Mouse (Mus musculus): ENCODE measurements around the gene Nps.
"Not testable (repeated sequence)": the region's sequence is repeated elsewhere in the genome, so short reads cannot be mapped to it uniquely, and the experiment has no call there.

Gene Nps

DNA sequence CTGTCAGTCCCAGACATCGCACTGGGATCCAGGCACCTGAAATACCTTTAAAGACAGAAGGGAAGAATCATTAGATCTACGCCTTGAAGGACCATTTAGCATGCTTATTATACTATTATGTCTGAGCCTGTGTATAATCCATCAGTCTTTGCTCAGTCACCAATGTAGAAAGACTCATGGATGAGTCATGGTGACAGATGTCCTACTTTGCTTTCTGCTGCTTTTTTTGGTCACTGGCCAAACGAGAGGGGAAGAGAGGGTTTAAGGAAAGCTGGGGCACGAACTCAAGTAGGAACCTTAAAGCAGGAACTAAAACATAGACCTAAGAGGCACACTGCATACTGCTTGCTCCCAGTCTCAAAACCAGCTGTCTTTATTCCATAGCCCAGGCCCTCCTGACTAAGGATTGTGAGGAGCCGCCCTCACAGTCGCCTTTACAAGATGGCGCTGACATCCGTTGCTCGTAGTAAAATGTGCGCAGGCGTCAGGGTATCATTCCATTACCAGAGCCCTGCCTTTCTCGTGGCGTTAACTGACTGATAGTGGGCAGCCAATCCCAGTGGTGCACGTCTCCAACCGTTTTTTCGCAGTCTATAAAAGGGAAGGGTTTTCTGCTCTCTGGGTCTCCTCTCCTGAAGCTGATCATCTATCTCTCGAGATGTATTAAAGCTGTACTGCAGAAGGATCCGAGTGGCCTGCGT, at the start of gene Nps:
Nps (plus strand) TSS at position 651 of the 701 bp plus-strand sequence.
- DNase-seq: not testable (repeated sequence)

DNA sequence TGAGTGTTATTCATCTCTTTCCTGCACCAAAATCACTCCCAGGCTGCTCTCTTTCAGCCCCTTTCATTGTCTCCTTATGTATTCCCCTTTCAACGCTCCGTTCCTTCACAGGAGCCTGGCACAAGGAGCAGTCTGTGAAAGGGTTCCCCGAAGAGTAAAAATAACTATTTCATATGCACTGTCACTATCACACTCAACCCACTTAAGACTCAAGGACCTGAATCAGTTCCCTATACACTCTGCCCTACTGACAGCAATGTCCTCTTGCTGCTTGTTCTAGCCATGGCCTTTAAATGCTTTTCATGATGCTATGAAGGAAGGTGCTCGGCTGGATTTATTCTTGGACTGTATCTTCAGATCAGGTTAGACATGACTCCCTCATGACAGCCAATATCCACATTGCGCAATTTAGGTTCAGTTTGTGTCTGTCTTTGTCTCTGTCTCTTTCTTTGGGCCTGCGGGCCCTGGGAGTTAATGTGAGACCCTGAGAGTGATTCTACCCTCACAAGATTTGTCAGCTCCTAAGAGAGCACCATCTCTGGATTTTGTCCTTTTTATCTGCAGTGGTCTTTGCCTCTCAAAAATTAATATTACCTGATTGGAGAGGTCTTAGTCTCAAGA, 49.4 kb upstream of the Nps start:
- DNase-seq: no peak

GRCm38 (mm10) chr7:135210296-135210695, 48.2 kb upstream of the Nps start:
- no peak for DNase-seq

DNA sequence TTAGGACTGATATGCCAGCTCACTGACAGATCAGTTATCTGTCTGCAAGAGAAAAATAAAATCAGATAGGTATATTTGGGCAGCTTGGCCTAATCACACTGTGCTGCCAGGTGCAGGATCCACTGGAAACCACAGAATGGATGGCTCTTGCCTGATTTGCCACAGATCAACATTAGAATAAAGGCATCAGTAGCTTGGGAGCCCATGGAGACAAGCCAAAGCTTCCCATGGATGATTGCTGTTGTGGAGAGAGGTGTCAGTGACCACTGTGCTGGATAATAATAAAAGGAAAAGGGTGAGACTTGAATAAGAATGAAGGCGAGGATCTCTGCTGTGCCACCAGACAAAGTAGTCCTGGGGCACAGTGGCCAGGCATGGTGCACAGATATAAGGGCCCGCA, 47.7 kb upstream of the Nps start:
- no peak for DNase-seq

DNA sequence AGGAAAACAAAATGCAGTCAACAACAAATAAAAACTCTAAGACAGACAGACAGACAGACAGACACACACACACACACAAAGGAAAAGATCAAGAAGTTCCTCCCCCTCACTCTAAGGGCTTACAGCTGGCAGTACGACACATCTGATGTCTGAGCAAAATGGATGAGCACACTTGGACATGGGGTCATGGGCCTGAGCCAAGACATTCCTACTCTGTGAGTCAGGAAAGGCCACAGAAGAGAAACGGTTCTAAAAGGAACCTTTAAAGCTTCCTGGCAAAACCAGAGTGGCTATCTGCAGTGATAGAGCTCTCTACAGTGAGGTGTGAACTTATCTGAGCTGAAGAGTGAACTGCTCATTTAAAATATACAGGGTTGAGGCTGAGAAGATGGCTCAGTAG, 46.0 kb upstream of the Nps start:
- DNase-seq: no peak

DNA sequence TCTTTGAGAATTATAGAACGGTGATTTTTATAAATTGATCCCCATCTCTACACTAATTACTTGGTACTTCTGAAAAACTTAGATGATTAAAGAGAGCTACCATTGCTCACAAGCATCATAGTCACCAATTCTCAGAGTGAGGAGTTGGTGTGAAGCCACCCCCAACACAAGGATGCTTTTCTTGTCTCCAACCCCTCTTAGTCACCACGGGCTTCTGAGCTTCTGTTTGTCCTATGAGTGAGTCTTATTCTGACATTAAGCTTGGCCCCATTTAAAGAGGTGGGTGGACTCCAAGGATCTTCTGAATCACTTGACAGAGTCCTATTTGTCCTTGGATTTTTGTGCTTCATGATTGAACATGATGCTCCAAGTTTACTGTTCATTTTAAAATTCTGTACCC, 37.0 kb upstream of the Nps start:
- no peak for DNase-seq

- DNase-seq: no peak
These were observed 32.5 kb upstream of the Nps start for GRCm38 (mm10) chr7:135226021-135226420.

DNA sequence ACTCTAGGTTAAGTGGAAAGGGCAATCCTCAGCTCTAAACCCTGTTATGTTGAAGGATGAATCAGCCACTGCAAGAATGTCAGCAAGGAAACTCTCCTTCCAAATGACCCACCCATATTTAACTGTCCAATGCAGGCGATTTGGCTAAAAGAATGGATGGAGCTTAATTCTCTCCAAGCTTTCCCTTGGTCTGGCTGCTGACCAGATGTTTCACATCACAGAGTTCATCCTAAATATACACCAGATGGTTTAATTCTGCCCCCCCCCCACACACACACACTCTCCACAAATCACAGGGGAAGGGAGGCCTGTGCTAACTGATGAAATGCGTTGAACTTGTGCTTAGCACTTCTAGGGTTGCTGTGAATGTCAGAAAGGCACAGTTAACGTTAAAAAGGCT, 21.4 kb upstream of the Nps start:
- no peak for DNase-seq

- DNase-seq: no peak
These were observed 19.1 kb upstream of the Nps start for GRCm38 (mm10) chr7:135239441-135239840.

GRCm38 (mm10) chr7:135240006-135240405, 18.5 kb upstream of the Nps start:
- DNase-seq: no peak

DNA sequence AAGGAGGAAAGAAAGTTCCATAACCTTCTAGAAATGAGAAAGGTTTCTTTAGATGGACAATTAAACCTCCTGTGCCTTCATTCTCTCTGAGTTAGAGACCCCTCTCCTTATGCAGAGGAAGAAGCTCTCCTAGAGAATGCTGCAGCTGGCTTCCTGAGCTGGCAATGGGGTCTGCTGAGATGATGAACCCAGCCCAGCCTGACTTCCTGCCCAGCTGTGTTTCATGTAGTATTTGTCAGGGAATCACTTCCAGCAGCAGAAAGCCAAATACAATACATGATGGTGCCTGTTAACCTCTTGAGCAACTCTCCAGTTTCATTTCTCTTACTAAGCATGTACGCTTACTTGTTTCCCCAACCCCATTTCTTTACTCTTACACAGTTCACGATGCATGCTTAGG, 17.9 kb upstream of the Nps start:
- DNase-seq: no peak

GRCm38 (mm10) chr7:135244171-135244880, 14.2 kb upstream of the Nps start:
- DNase-seq: no peak

DNA sequence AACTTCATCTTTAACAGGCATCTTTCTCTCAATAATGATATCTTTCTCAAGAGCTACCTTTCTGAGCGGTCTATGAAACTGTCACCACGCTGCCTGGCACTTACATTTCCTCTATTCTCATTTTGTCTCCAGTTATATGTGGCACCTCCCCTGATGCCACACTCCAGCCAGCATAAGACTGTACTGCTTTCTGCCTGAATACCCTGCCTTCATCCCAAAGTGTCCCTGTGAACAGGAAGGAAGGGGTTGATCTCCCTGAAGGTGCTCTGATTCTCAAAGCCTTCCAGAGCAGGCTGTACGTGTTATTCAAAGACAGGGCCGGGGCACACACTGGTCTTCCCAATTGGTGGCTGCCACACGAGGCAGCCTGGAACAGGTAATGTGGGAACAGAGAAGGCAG, 12.1 kb upstream of the Nps start:
- DNase-seq: no peak

DNA sequence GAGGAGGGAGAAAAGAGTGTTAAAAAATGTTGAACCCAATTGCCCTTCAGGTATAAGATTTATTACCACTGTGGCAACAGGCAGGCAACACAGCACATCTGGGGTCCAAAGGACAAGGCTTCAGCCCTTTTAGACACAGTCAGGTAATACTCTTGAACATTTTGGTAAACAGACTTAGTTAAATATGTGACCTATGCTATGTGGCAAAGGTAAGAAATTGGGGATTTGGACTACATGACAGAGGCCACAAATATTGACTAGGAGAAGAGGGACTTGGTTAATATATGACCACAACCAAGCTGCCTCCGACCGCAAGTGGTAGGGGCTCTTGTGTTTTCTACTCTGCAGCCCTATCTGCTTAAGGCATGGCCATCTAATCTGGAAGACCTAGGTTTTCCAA, 5.3 kb upstream of the Nps start:
- DNase-seq: no peak

- DNase-seq: no peak
These were observed 4.1 kb upstream of the Nps start for GRCm38 (mm10) chr7:135254423-135254822.

- DNase-seq: no peak
These were observed 12.5 kb downstream of the Nps start for GRCm38 (mm10) chr7:135271011-135271410.

DNA sequence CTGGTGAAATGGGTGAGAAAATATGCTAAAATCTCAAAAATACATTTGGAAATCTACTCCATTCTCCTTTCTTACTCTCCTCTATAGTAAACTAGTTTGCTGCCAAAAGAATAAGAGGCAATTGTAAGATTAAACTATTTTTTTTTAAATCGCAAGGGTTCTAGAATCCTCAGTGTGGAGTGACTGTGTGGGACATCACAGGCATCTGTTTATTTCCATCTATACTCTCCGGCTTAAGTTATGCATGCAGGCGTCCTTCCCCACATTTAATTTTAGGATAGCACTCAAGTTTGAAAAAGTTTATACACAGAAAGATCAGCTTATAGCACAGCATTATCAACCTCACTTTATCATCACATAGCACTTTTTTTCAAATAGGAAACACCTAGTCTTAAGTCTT, 24.7 kb downstream of the Nps start:
- DNase-seq: no peak

GRCm38 (mm10) chr7:135289976-135290375, 31.5 kb downstream of the Nps start:
- DNase-seq: no peak

DNA sequence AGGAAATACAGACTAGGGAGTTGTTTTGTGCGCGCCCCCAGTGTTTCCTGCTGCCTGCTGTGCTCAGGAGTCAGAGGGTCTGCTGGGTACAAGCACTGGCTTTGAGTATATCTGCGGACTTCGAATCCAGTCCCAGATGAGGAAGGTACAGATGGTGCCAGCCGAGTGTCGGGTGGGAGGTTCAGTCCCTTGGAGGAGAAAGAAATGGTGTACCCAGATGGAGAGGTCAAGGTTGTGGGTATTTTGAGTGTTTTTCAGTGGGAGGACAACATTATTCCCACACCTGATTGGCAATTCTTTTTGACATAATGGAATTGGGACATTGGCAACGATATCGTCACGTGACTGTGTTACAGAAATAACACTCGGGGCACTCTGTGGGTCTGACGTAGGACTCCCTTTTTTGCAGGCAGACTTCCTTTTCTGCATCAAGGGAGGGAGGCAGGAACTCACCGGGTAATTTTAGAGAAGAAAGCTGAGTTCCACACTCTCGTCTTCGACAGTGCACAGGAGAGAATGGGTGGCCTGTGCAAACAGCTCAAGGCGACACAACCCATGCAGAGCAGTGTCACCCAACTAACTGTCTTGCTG, 33.2 kb downstream of the Nps start:
- DNase-seq: no peak

DNA sequence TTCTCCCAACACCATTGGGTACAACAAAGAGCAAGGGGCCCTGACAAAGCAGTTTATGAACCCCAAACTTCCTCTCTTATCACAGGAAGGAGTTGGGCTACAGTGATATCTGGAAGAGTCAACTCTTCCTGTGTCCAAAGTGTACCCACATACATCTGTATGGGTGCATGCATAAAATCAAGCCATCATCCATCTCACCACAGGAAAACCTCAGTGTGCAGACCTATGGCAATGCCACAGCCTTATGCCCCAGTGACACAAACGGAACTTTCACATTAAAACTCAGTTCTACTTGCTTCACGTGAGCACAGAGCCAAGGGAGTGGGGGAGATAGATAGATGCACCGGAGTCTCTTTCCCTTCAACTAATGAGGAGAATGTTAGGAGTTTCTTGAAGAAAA, 36.0 kb downstream of the Nps start:
- no peak for DNase-seq

DNA sequence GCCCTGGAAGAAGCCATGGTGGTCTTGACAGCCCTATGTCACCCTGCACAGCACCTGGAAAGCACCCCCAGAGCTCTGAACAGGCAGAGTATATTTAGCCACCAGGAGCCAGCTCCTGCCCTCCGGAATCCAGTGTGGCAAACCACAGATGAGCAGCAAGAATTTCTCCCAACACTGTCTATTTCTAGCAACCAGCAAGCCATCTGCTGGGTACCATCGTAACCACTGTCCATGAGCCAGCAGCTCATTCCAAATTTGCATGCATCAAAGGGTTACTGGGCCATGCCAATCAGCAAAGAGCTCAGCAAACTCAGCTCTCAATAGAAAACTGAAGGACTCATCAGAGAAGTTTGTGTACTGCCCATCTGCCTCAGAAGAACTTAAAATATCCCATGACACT, 46.0 kb downstream of the Nps start:
- no peak for DNase-seq
